Mouse (Mus musculus) intestine, embryonic 16.5 days (tissue): Measurements from ENCODE around the gene Trim8. TPM values are rescaled to one million over a fixed set of nuclear protein-coding genes. Genes with fewer than 3 reads are reported as not detected.
A peak's percentile ranks its signal among the peaks of the same experiment; 100 is the strongest.

ENCODE experiments used
- ATAC-seq: fragments of 200-750 bp; cut with Nextera tagmentation; 2 replicates; pipeline ENCODE4 v1.8.0; 2017; ENCODE audit warnings: moderate TSS enrichment, moderate library complexity
- H3K27ac ChIP-seq: fragments of 300-500 bp; sonication (generic); 2 replicates; pipeline ENCODE4 v1.5.1; 2014; ENCODE audit warnings: mild to moderate bottlenecking, low read length
- H3K27me3 ChIP-seq: fragments of 300-500 bp; sonication (generic); replicated peaks from 2 replicates; pipeline ENCODE4 v1.6.1; 2014; ENCODE audit warnings: low read length, control low read depth, mixed read lengths; ENCODE audit not compliant: control insufficient read depth, insufficient read depth
- H3K36me3 ChIP-seq: fragments of 300-500 bp; sonication (generic); 2 replicates; pipeline ENCODE4 v1.6.1; 2014; ENCODE audit warnings: low read length, control low read depth; ENCODE audit not compliant: control insufficient read depth, insufficient read depth
- H3K4me1 ChIP-seq: fragments of 300-500 bp; sonication (generic); 2 replicates; pipeline ENCODE4 v1.6.1; 2014; ENCODE audit warnings: low read length, control low read depth, mixed read lengths; ENCODE audit not compliant: control insufficient read depth, insufficient read depth
- H3K4me2 ChIP-seq: fragments of 300-500 bp; sonication (generic); 2 replicates; pipeline ENCODE4 v1.6.1; 2014; ENCODE audit warnings: low read depth, low read length, control low read depth
- H3K4me3 ChIP-seq: fragments of 300-500 bp; sonication (generic); 2 replicates; pipeline ENCODE4 v1.5.1; 2014; ENCODE audit warnings: mild to moderate bottlenecking, low read length
- H3K9ac ChIP-seq: fragments of 300-500 bp; sonication (generic); 2 replicates; pipeline ENCODE4 v1.6.1; 2014; ENCODE audit warnings: low read depth, low read length
- H3K9me3 ChIP-seq: fragments of 300-500 bp; sonication (generic); 2 replicates; pipeline ENCODE4 v1.6.1; 2016; ENCODE audit warnings: low read length, control low read depth; ENCODE audit not compliant: control insufficient read depth
- WGBS: fragments of 180-500 bp; shearing (Covaris S2); extraction: QIAGEN DNeasy Blood & Tissue Kit; methylation state at CpG from one replicate; pipeline ENCODE4 v1.1.7; 2014; 5-methylcytosine and 5-hydroxymethylcytosine counted together
- polyA plus RNA-seq: library from polyadenylated mRNA; unstranded; fragments of >200 nt; fragmentation: Nextera tagmentation; extraction: Ambion mirVana; gene quantifications from 2 replicates; pipeline ENCODE4 v1.2.1, GENCODE M21; 2015

The Trim8 gene
- polyA plus RNA-seq, 1 experiment from 2014 or later: 10.1 TPM

GRCm38 (mm10) chr19:46507181-46507581 is 5.7 kb downstream of the Trim8 start:
- Histone ChIP-seq H3K27ac (peak overlapping the region; percentile 64; the same call in 1 of the 2 replicates), H3K4me2 (0 out of 2 replicates have a peak overlapping the region, but pooled peaks have one; percentile 62), H3K4me3 (no peak overlapping the region), H3K27me3 (no peaks in the 10 kb centered on the region), H3K36me3 (peaks cover 9% of the 10 kb centered on the region; the same call in 1 of the 2 replicates), H3K9me3 (no peaks in the 10 kb centered on the region), H3K4me1 (peaks cover 73% of the 10 kb centered on the region), H3K9ac (0 out of 2 replicates have a peak overlapping the region, but pooled peaks have one; percentile 38)
- no peak for ATAC-seq
- WGBS: 69% methylated on average over 8 of the region's 8 CpGs

DNA sequence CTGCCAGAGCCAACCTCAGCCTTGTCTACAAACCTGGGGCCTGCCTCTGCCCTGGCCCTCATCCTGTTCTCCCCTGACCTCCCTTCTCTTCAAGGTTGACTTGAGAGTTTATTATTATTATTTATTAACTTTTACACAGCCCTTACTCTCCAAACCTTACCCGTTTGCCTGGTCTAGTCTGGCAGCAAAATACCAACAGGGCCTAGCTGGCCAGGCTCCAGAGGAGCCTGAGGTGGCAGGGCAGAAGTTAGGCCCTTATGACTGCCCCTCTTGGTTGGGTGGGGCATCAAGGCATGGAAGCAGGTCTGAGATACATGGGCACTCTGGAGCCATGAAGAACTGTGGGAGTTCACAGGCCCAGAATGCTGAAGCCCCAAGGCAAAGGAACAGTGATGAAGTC is 6.3 kb downstream of the Trim8 start:
- 0 out of 2 replicates have a peak overlapping the region, but pooled peaks have one; percentile 11 for H3K4me2 ChIP-seq
- 33% methylated on average over 1 of the region's 1 CpGs for WGBS
- no peaks in the 10 kb centered on the region for H3K27me3 ChIP-seq
- no peaks in the 10 kb centered on the region for H3K9me3 ChIP-seq
- peaks cover 73% of the 10 kb centered on the region for H3K4me1 ChIP-seq
- ATAC-seq: no peak
- H3K4me3 ChIP-seq: no peak overlapping the region
- H3K27ac ChIP-seq: peak overlapping the region; percentile 64
- peak overlapping the region; percentile 27; the same call in 1 of the 2 replicates for H3K9ac ChIP-seq
- H3K36me3 ChIP-seq: peaks cover 16% of the 10 kb centered on the region

DNA sequence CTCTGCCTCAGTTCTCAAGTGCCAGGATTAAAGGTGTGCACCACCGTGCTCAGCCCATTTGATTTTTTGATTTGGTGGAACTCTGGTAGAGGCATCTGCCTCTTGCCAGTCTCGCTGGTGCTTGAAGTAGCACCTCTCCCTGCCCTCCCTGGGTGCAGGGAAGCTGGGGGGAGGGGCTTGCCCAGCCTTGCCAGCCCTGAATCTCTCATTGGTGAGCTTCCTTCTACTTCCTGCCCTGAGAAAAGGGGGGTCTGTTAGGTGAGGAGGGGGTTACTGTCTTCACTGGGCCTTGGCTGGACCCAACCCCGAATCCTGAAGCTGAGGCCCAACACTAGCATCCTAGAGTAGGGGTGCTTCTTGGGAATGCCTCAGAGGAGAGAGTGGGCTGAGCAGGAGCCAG is 7.2 kb downstream of the Trim8 start:
- Histone ChIP-seq H3K36me3 (peaks cover 21% of the 10 kb centered on the region), H3K9ac (peak overlapping the region; percentile 27)

DNA sequence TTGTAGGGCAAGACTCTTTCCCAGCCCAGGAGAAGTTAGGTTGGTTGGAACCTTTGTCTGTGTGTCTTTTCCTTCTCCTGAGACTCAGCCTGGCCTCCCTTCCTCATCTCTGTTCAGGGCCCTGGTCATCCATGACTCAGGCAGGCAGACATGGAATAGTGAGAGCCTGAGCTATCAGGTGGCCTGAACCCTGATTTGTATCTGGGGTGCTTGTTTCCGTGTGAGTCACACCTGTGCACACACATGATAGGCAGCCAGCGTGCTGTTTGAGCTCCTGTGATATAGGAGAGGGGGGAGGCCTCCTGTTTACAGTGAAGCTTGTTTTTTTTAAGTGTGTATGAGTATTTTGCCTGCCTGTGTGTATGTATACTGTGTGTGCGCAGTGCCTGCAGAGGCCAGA is 7.7 kb downstream of the Trim8 start:
- peaks cover 22% of the 10 kb centered on the region for H3K36me3 ChIP-seq
- no peaks in the 10 kb centered on the region for H3K27me3 ChIP-seq
- peak overlapping the region; percentile 27; the same call in 1 of the 2 replicates for H3K9ac ChIP-seq
- peak; percentile 45; the same call in 1 of the 2 replicates for ATAC-seq
- no peaks in the 10 kb centered on the region for H3K9me3 ChIP-seq
- WGBS: 55% methylated on average over 3 of the region's 3 CpGs
- H3K4me2 ChIP-seq: no peak overlapping the region
- no peak overlapping the region for H3K4me3 ChIP-seq
- H3K4me1 ChIP-seq: peaks cover 73% of the 10 kb centered on the region
- peak overlapping the region; percentile 64 for H3K27ac ChIP-seq

More for the DNA sequence above, 7.2 kb downstream of the Trim8 start:
- no peak for ATAC-seq
- Histone ChIP-seq H3K4me1 (peaks cover 73% of the 10 kb centered on the region), H3K27ac (peak overlapping the region; percentile 64), H3K4me3 (no peak overlapping the region), H3K27me3 (no peaks in the 10 kb centered on the region), H3K9me3 (no peaks in the 10 kb centered on the region), H3K4me2 (no peak overlapping the region)
- 41% methylated on average over 3 of the region's 3 CpGs for WGBS

- H3K9me3 ChIP-seq: no peaks in the 10 kb centered on the region
- no peak for ATAC-seq
- no peaks in the 10 kb centered on the region for H3K27me3 ChIP-seq
- H3K27ac ChIP-seq: peak overlapping the region; percentile 64; the same call in 1 of the 2 replicates
- H3K9ac ChIP-seq: 0 out of 2 replicates have a peak overlapping the region, but pooled peaks have one; percentile 27
- H3K4me1 ChIP-seq: peaks cover 70% of the 10 kb centered on the region
- no peak overlapping the region for H3K4me3 ChIP-seq
- no peak overlapping the region for H3K4me2 ChIP-seq
- peaks cover 28% of the 10 kb centered on the region for H3K36me3 ChIP-seq
- WGBS: 82% methylated on average over 4 of the region's 4 CpGs
These were observed 8.2 kb downstream of the Trim8 start for GRCm38 (mm10) chr19:46509736-46510135.

DNA sequence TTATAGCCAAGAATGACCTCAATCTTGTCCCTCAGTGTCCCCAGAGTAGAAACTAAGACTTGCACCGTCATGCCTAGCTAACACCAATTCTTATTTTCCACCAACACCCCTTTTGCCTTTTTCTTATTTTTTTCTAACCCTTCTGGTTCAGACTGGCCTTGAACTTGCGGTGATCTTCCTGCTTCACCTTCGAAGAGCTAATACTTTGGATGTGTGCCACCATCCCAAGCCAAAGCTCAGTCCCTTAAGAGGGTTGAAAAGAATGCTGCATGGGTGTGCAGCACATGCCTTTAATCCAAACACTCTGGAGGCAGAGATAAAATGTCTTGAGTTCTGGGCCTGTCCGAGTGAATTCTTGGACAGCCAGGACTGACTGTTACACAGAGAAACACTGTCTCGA is 8.9 kb downstream of the Trim8 start:
- Histone ChIP-seq H3K9me3 (no peaks in the 10 kb centered on the region), H3K4me1 (peaks cover 65% of the 10 kb centered on the region), H3K4me3 (no peak overlapping the region), H3K36me3 (peaks cover 34% of the 10 kb centered on the region), H3K4me2 (no peak overlapping the region), H3K27ac (0 out of 2 replicates have a peak overlapping the region, but pooled peaks have one; percentile 24), H3K9ac (no peak overlapping the region), H3K27me3 (no peaks in the 10 kb centered on the region)
- no peak for ATAC-seq
- 60% methylated on average over 5 of the region's 5 CpGs for WGBS

GRCm38 (mm10) chr19:46510824-46511223 is 9.3 kb downstream of the Trim8 start:
- no peak for ATAC-seq
- no peak overlapping the region for H3K4me3 ChIP-seq
- H3K9ac ChIP-seq: no peak overlapping the region
- no peaks in the 10 kb centered on the region for H3K9me3 ChIP-seq
- H3K27ac ChIP-seq: 0 out of 2 replicates have a peak overlapping the region, but pooled peaks have one; percentile 6
- 56% methylated on average over 3 of the region's 3 CpGs for WGBS
- no peaks in the 10 kb centered on the region for H3K27me3 ChIP-seq
- H3K36me3 ChIP-seq: peaks cover 35% of the 10 kb centered on the region
- peaks cover 61% of the 10 kb centered on the region for H3K4me1 ChIP-seq
- H3K4me2 ChIP-seq: no peak overlapping the region

- H3K9ac ChIP-seq: 0 out of 2 replicates have a peak overlapping the region, but pooled peaks have one; percentile 17
- H3K9me3 ChIP-seq: no peaks in the 10 kb centered on the region
- no peak overlapping the region for H3K4me2 ChIP-seq
- 0 out of 2 replicates have a peak, but pooled peaks have one; percentile 10 for ATAC-seq
- H3K27me3 ChIP-seq: no peaks in the 10 kb centered on the region
- WGBS: 73% methylated on average over 10 of the region's 10 CpGs
- peaks cover 57% of the 10 kb centered on the region for H3K4me1 ChIP-seq
- H3K4me3 ChIP-seq: no peak overlapping the region
- H3K36me3 ChIP-seq: peaks cover 32% of the 10 kb centered on the region
- H3K27ac ChIP-seq: 0 out of 2 replicates have a peak overlapping the region, but pooled peaks have one; percentile 6
These were observed 9.8 kb downstream of the Trim8 start for GRCm38 (mm10) chr19:46511263-46511662.

GRCm38 (mm10) chr19:46514387-46514786 is 12.9 kb downstream of the Trim8 start:
- WGBS: 83% methylated on average over 12 of the region's 12 CpGs

More at GRCm38 (mm10) chr19:46514387-46514786, 12.9 kb downstream of the Trim8 start:
- peaks cover 27% of the 10 kb centered on the region for H3K36me3 ChIP-seq
- H3K4me1 ChIP-seq: peaks cover 54% of the 10 kb centered on the region
- H3K27ac ChIP-seq: no peak overlapping the region
- no peak overlapping the region for H3K4me3 ChIP-seq
- no peaks in the 10 kb centered on the region for H3K27me3 ChIP-seq
- H3K9ac ChIP-seq: no peak overlapping the region
- no peaks in the 10 kb centered on the region for H3K9me3 ChIP-seq
- no peak overlapping the region for H3K4me2 ChIP-seq
- no peak for ATAC-seq
